Mouse (Mus musculus) bone marrow macrophage, adult 2 months (primary cell): Measurements from ENCODE around the gene Cdrt4. TPM values are rescaled to one million over a fixed set of nuclear protein-coding genes. Genes with fewer than 3 reads are reported as not detected.

Experiments
- H3K27ac ChIP-seq: 2 replicates; pipeline ENCODE4 v1.5.1; 2012; ENCODE audit warnings: low read depth, low read length; ENCODE audit not compliant: insufficient read depth
- H3K4me1 ChIP-seq: 2 replicates; pipeline ENCODE4 v1.6.1; 2012; ENCODE audit warnings: low read length; ENCODE audit not compliant: control insufficient read depth, insufficient read depth
- H3K4me3 ChIP-seq: 2 replicates; pipeline ENCODE4 v1.5.1; 2012; ENCODE audit warnings: mild to moderate bottlenecking, low read length, moderate library complexity; ENCODE audit not compliant: insufficient read depth
- CTCF ChIP-seq: IDR thresholded peaks from 2 replicates; pipeline ENCODE4 v1.5.1; 2012; ENCODE audit warnings: low read depth, mild to moderate bottlenecking, low read length, moderate library complexity
- POLR2A ChIP-seq: IDR thresholded peaks from 2 replicates; pipeline ENCODE4 v1.6.1; 2012; ENCODE audit warnings: mild to moderate bottlenecking, low read depth, low read length, borderline replicate concordance
- polyA plus RNA-seq: library from polyadenylated mRNA; stranded (reverse); fragments of >200 nt; gene quantifications from 2 replicates; pipeline ENCODE4 v1.2.4, GENCODE M21; 2012; ENCODE audit not compliant: missing spikeins, insufficient read depth, insufficient read length

Cdrt4 gene
- not detected in 2 replicates for polyA plus RNA-seq

DNA sequence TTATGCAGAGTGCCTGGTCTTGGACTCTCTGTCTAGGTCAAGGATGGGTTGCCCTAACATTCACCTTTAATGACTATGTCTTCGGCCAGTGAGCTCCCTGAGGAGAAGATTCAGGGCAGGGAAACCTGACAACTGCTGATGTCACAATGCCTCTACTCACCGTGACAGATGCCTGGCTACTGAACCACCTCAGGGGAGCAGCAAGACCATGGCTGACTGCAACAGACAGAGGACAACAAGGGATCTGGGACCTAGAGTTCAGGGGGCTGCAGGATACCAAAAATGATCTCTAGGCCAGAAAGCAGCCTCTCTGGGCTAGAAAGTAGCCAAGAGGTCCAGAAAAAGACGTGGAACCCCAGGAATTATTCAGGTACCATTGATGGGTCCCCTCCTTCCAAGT lies at the start of gene Cdrt4:
Cdrt4 (plus strand) TSS at position 182 of the 400 bp plus-strand sequence.
- Histone ChIP-seq H3K4me1 (no peaks in the 10 kb centered on the region), H3K27ac (no peak within 1 kb of the TSS), H3K4me3 (no peak within 1 kb of the TSS)
- no peak for TF ChIP-seq POLR2A
- no peak for TF ChIP-seq CTCF

DNA sequence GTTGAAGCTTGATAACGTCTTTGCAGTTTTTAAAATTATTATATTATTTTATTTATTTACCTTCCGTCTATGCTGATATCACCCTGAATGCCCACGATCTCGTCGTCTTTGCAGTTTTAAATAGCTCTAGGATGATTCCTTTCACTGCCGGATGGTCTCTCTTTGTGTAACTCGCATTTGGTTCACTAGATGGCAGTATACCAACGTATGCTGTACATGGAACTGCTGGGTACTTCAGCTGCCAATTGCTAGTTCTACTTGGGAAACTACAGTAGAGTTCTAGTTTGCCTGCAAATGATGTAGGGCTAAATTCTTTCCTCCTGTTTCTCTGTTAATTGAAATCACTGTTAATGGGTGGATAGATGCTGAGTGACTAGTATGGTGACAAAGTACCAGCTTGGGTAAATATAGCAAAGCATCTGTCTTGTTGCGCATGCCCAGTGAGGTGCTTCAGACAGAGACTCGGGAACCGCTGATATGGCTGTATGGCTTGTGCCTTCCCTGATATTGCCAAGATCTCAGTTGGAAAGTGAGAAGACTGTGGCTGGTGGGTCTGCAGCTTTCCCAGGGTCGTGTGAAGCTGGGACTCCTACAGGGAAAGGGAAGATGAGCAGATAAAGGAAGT lies 49.2 kb upstream of the Cdrt4 start:
- TF ChIP-seq CTCF (no peak), POLR2A (no peak)
- H3K4me3 ChIP-seq, result no peak overlapping the region
- H3K27ac ChIP-seq, result no peak overlapping the region
- peaks cover 10% of the 10 kb centered on the region for H3K4me1 ChIP-seq

DNA sequence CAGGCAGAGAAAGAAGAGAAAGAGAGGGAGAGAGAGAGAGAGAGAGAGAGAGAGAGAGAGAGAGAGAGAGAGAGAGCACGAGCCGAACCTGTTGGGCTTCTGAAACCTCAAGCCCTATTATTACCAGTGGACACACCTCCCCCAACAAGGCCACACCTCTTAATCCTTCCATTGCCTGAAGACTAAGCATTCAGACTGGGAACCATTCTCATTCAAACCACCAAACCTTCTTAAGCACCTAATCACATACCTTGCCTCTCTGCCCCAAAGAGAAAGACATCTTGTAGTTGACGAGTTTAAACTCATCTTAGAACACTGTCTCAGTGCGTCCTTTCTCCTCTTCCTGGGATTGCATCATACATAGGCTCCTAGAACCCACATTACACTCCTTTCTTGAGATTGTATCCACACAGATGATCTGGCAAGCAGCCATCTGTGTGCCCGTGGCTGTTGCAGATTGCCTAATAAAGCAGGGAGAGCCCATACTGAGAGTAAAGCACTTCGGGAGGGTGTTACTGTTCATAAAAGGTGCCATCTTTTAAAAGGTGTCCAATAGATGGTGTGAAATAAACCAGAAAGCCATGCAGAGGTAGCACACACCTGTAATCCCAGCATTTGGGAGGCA lies 47.0 kb upstream of the Cdrt4 start:
- no peak for TF ChIP-seq CTCF
- no peak for TF ChIP-seq POLR2A

DNA sequence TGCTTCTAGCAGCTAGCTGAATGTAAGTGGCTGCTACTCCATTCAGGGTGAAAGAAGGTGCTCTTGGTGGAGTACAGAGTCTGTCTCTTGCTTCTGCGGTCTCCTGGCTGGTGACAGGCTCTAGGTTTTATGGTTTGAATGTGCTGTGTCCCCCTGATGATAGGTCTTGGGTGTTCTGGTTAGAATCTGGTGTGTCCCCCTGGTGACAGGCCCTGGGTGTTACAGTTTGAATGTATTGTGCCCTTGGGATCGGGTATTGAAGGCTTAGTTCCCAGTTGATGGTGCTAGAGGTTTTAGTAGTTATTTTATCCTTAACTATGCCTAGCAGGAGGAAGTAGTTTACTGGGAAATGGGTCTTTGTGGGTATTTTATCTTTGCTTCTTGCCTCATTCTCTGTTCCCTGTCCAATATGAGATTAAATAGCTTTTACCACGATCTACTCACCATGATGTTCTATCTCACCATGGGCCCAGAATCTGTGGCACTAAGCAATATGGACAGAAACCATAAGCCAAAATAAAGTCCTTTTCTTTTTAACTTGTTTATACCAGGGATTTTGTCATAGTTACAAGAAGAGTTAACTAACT lies 41.2 kb upstream of the Cdrt4 start:
- TF ChIP-seq POLR2A (no peak), CTCF (0 out of 2 replicates have a peak, but pooled peaks have one; percentile 6)
- Histone ChIP-seq H3K4me1 (peaks cover 6% of the 10 kb centered on the region), H3K4me3 (no peak overlapping the region), H3K27ac (no peak overlapping the region)

More for the DNA sequence above, 47.0 kb upstream of the Cdrt4 start:
- Histone ChIP-seq H3K4me3 (no peak overlapping the region), H3K27ac (no peak overlapping the region), H3K4me1 (peaks cover 10% of the 10 kb centered on the region)

DNA sequence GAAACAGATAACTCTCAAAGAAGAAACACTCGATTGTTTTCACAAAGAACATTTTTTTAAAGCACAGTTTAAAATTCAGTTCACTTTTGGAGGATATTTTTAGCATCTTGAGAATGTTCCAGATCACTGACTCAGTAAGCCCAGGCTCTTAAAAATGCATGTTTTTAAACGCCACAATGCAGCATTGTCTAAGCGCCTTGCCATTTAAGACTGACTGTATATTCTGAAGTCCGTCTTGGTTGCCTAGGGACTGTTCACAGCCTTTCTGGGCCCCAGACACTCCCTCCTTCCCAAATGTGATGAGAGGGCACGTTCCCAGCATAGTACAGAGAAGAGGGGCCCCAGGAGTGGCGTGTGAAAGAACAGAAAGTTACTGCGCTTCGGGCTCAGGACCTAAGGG lies 39.6 kb upstream of the Cdrt4 start:
- Histone ChIP-seq H3K27ac (no peak overlapping the region), H3K4me1 (peaks cover 3% of the 10 kb centered on the region; the same call in 1 of the 2 replicates), H3K4me3 (no peak overlapping the region)
- TF ChIP-seq CTCF (no peak), POLR2A (no peak)

- no peak for TF ChIP-seq POLR2A
- TF ChIP-seq CTCF, result no peak
- H3K4me3 ChIP-seq, result no peak overlapping the region
- H3K4me1 ChIP-seq, result peaks cover 9% of the 10 kb centered on the region
- H3K27ac ChIP-seq, result no peak overlapping the region
These were observed 37.9 kb upstream of the Cdrt4 start for GRCm38 (mm10) chr11:62913141-62913540.

DNA sequence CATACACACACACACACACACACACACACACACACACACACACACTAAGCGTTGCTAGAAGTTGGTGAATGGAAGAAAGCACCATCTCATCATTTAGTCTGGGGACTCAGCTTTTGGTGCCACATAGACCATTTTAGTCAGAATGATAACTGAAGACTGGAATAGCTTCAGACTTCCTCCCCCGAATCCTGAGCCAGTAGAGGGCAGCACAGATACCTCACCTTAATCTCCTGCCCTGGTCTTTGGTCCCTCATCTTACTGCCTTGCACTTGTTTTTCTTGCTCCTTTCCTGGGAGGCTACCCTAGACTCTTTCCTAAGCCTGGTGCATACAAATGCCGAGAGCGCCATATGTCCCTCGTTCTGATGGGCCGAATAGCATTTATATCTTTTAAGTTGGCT lies 36.5 kb upstream of the Cdrt4 start:
- TF ChIP-seq CTCF (0 out of 2 replicates have a peak, but pooled peaks have one; percentile 32), POLR2A (no peak)
- Histone ChIP-seq H3K27ac (no peak overlapping the region), H3K4me3 (no peak overlapping the region), H3K4me1 (peaks cover 9% of the 10 kb centered on the region)

DNA sequence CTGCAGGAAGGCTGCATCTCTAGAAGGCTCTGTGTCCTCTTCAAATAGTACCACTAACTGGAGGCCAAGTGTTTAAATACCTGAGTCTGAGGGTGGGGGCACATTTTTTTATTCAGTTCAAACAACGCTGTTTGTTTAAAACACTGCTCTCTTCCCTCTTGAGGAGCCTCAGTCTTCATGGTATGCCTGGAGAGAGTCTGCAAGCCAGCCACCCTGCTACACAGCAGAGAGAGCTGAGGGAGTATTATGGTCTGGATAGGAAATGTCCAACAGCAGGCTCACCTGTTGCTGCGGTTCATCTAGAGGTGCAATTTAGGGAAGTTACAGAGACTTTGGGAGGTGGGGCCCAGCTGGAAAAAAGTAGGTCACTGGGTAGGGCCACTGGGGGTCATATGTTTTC lies 35.5 kb upstream of the Cdrt4 start:
- TF ChIP-seq POLR2A (no peak), CTCF (no peak)
- Histone ChIP-seq H3K4me1 (peaks cover 9% of the 10 kb centered on the region), H3K4me3 (no peak overlapping the region), H3K27ac (no peak overlapping the region)

- Histone ChIP-seq H3K4me1 (peaks cover 5% of the 10 kb centered on the region), H3K4me3 (no peak overlapping the region), H3K27ac (no peak overlapping the region)
- TF ChIP-seq CTCF, result no peak
- TF ChIP-seq POLR2A, result no peak
These were observed 34.2 kb upstream of the Cdrt4 start for GRCm38 (mm10) chr11:62916765-62917164.
